Mouse (Mus musculus): ENCODE data around the gene Cbx1.
"Not testable (repeated sequence)": the region's sequence is repeated elsewhere in the genome, so short reads cannot be mapped to it uniquely, and the experiment has no call there.

The Cbx1 gene

GRCm38 (mm10) chr11:96765645-96766044, 23.3 kb upstream of the Cbx1 start:
- Histone ChIP-seq H3K27me3 (ENCODE audit: control insufficient read depth, insufficient read depth, low read length, poor library complexity, severe bottlenecking) (no peaks in the 10 kb centered on the region), H3K36me3 (ENCODE audit: control insufficient read depth, insufficient read depth, low read length, poor library complexity, severe bottlenecking) (peaks cover 14% of the 10 kb centered on the region)
- DNase-seq (ENCODE audit: low read depth, low spot score): peak; percentile 53

DNA sequence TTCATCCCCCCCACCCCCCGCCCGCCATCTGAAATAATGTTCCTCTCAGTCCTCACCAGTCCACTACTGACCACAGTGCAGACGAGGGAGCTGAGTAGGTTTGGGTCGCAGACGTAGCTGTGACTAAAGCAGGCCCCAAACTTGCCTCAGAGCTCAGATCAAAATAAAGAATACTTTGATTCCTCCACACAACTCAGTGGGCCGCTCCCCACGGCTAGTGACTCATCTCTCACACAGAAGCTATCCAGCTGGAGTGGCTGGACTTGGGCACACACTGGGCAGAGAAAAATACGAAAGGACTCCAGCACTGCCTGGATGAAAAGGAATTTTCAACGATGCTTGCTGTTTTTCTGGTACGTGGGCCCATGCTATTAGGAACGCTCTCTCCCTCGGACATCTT, 22.4 kb upstream of the Cbx1 start:
- Histone ChIP-seq H3K36me3 (ENCODE audit: control insufficient read depth, insufficient read depth, low read length, poor library complexity, severe bottlenecking) (peaks cover 18% of the 10 kb centered on the region), H3K27me3 (ENCODE audit: control insufficient read depth, insufficient read depth, low read length, poor library complexity, severe bottlenecking) (no peaks in the 10 kb centered on the region)
- no peak for DNase-seq (ENCODE audit: low read depth, low spot score)

- no peak for DNase-seq (ENCODE audit: low read depth, low spot score)
- Histone ChIP-seq H3K27me3 (ENCODE audit: control insufficient read depth, insufficient read depth, low read length, poor library complexity, severe bottlenecking) (no peaks in the 10 kb centered on the region), H3K36me3 (ENCODE audit: control insufficient read depth, insufficient read depth, low read length, poor library complexity, severe bottlenecking) (peaks cover 18% of the 10 kb centered on the region)
These were observed 21.8 kb upstream of the Cbx1 start for GRCm38 (mm10) chr11:96767096-96767495.

DNA sequence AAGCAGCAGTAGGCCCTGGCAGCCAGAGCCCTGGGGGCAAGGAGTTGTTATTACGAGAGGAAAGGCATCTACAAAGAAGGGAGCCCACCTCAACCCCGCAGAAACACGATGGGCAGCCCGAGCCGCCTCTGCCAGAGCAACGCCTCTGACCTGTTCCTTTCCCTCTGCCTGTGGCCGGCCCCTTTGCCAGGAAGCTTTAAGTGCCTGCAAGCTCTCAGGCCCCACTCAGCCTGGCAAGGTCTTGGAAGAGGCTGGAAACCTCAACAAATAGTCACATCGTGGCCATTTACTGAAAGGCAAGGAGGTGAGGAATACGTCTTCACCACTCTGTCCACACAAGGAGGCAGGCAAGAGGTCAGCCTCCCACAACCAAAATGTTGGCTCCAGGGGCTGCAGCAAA, 20.7 kb upstream of the Cbx1 start:
- Histone ChIP-seq H3K36me3 (ENCODE audit: control insufficient read depth, insufficient read depth, low read length, poor library complexity, severe bottlenecking) (peaks cover 19% of the 10 kb centered on the region), H3K27me3 (ENCODE audit: control insufficient read depth, insufficient read depth, low read length, poor library complexity, severe bottlenecking) (no peaks in the 10 kb centered on the region)
- no peak for DNase-seq (ENCODE audit: low read depth, low spot score)

DNA sequence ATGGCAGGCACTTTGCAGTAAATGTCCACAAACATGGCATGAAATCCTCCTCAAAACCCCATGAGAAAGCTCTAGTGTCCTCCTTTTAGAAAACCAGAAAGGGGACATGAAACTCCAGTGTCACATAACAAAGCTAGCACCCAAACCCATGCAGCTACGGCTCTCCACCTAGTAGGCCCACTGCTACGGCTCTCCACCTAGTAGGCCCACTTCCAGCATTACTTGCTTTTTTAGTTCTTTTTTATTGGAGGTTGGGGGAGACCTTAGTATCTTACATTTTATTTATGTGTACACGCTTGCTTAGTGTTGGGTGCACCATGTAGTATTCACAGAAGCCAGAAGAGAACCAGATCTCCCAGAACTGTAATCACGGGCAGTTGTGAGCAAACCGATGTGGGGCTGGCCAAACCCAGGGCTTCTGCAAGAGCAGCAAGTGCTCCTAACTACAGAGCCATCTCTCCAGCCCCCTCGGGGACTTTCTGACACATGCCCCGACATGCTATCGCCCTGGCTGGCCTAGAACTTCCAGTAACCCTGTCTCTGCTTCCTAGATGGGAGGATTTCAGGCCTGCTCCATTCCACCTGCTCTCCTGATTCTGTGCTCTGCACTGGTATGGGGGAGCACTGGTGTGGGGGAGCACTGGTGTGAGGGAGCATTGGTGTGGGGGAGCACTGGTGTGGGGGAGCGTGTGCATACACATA, 17.5 kb upstream of the Cbx1 start:
- DNase-seq (ENCODE audit: low read depth, low spot score): no peak
- Histone ChIP-seq H3K36me3 (ENCODE audit: control insufficient read depth, insufficient read depth, low read length, poor library complexity, severe bottlenecking) (peaks cover 19% of the 10 kb centered on the region), H3K27me3 (ENCODE audit: control insufficient read depth, insufficient read depth, low read length, poor library complexity, severe bottlenecking) (no peaks in the 10 kb centered on the region)

DNA sequence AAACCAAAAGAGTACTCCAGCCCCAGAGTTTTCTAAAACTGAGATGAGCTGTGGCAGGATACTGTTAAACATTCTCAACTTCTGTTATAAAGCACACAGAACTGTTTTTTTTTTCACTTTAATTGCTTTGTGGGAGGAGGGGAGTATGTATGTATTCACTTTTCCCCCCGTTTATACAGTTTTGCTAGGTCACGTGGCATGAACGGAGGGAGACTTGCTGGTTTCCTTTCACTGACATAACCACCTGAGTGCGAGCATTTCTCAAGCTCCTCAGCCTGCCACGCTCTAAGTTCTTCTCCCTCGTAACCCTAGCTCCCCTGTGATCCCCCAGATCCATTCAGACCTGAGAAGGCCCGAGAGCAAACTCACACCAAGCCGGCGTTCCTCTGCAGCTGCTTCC, 16.5 kb upstream of the Cbx1 start:
- Histone ChIP-seq H3K36me3 (ENCODE audit: control insufficient read depth, insufficient read depth, low read length, poor library complexity, severe bottlenecking) (peaks cover 19% of the 10 kb centered on the region), H3K27me3 (ENCODE audit: control insufficient read depth, insufficient read depth, low read length, poor library complexity, severe bottlenecking) (no peaks in the 10 kb centered on the region)
- no peak for DNase-seq (ENCODE audit: low read depth, low spot score)

GRCm38 (mm10) chr11:96774536-96774935, 14.4 kb upstream of the Cbx1 start:
- Histone ChIP-seq H3K36me3 (ENCODE audit: control insufficient read depth, insufficient read depth, low read length, poor library complexity, severe bottlenecking) (peaks cover 11% of the 10 kb centered on the region), H3K27me3 (ENCODE audit: control insufficient read depth, insufficient read depth, low read length, poor library complexity, severe bottlenecking) (no peaks in the 10 kb centered on the region)
- DNase-seq (ENCODE audit: low read depth, low spot score): peak; percentile 74

- Histone ChIP-seq H3K36me3 (ENCODE audit: control insufficient read depth, insufficient read depth, low read length, poor library complexity, severe bottlenecking) (peaks cover 10% of the 10 kb centered on the region), H3K27me3 (ENCODE audit: control insufficient read depth, insufficient read depth, low read length, poor library complexity, severe bottlenecking) (no peaks in the 10 kb centered on the region)
- DNase-seq (ENCODE audit: low read depth, low spot score): no peak
These were observed 13.9 kb upstream of the Cbx1 start for GRCm38 (mm10) chr11:96775063-96775462.

DNA sequence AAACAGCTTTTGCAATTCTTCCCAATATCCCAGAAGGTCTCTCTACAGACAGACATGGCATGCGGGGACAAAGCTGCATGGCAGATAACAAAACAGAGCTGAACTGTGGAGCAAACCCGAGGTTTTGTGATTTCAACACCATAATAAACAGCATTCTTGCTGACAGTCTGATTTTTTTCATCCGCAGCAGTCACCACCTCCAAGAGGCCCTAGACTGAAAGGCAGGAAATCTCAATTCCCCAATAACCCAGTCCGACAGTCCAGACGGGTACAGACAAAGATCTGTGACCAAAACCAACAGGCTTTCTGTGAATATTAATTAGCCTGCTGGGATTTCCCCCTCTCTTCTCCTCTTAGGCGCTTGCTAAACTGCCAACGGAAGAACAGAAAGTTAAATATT, 13.3 kb upstream of the Cbx1 start:
- peak; percentile 18 for DNase-seq (ENCODE audit: low read depth, low spot score)
- H3K27me3 ChIP-seq (ENCODE audit: control insufficient read depth, insufficient read depth, low read length, poor library complexity, severe bottlenecking): no peaks in the 10 kb centered on the region
- H3K36me3 ChIP-seq (ENCODE audit: control insufficient read depth, insufficient read depth, low read length, poor library complexity, severe bottlenecking): peaks cover 5% of the 10 kb centered on the region; the same call in 1 of the 2 replicates

- no peaks in the 10 kb centered on the region for H3K27me3 ChIP-seq (ENCODE audit: control insufficient read depth, insufficient read depth, low read length, poor library complexity, severe bottlenecking)
- DNase-seq (ENCODE audit: low read depth, low spot score): peak; percentile 41
- peaks cover 3% of the 10 kb centered on the region; the same call in 1 of the 2 replicates for H3K36me3 ChIP-seq (ENCODE audit: control insufficient read depth, insufficient read depth, low read length, poor library complexity, severe bottlenecking)
These were observed 12.9 kb upstream of the Cbx1 start for GRCm38 (mm10) chr11:96776068-96776467.

DNA sequence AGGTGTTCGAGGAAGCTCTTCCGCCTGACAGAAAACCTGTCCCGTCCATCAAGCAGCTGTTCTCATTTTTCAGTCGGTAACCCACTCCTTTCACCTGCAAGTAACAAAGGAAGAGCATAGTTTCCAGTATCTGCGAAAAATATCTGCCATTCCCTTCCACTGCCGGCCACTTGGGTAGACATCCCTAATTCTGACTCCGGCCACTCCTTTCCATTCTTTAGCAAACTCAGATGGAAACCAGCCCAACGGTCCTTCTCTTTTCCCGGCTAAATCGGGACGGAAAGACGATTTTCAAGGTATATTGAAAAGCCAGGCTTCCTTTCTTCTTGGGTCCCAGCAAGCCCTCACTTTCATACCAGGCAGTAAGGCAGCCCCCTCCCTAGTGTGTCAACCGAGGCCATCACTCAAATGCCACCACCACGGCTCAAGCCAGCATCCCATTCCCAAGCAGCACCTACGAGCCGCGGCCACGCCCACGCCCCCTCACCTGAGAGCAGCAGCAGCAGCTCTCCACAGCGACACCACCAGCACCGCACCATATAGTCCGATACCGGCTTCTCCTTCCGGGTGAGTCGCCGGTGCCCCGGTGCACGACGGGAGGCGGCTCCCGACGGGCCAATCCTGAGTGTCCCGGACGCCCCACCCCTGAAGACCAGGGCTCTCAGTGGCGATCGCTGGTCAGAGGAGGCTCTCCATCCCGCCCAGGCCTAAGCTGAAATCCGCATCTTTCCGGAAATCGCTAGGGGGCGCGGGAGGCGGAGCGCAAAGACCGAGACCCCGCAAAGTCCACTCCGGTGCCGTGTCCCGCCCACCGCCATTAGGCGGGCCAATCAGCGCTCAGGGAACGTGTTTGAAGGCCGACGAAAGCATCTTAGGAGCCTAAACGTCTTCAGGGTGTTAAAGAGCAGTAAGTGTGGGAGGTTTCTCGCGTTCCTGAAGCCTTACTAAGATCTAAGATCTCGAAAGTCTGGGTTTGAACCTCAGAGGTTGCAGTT, 11.7 kb upstream of the Cbx1 start, which contains the start of gene Snx11:
Gene Snx11, minus strand, starts transcription at position 592 of the 995 bp plus-strand sequence.
- peak; percentile 99 for DNase-seq (ENCODE audit: low read depth, low spot score)

DNA sequence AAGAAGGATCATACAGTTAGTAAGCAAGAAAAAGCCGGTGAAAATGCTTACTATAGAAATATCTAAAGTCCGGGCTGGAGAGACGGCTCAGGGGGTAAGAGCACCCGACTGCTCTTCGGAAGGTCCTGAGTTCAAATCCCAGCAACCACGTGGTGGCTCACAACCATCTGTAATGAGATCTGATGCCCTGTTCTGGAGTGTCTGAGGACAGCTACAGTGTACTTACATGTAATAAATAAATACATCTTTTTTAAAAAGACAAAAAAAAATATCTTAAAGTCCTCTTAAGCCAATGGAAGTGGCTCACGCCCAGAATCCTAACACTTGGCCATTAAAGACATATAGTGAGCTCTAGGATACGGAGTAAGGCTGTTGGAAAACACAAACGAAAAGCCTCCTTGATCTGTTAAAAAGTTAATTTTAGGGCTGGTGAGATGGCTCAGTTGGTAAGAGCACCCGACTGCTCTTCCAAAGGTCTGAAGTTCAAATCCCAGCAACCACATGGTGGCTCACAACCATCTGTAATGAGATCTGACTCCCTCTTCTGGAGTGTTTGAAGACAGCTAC, 10.8 kb upstream of the Cbx1 start:
- H3K27me3 ChIP-seq (ENCODE audit: control insufficient read depth, insufficient read depth, low read length, poor library complexity, severe bottlenecking); DNase-seq (ENCODE audit: low read depth, low spot score); H3K36me3 ChIP-seq (ENCODE audit: control insufficient read depth, insufficient read depth, low read length, poor library complexity, severe bottlenecking): not testable (repeated sequence)

More for the DNA sequence above, 11.7 kb upstream of the Cbx1 start, which contains the start of gene Snx11:
- Histone ChIP-seq H3K27me3 (ENCODE audit: control insufficient read depth, insufficient read depth, low read length, poor library complexity, severe bottlenecking) (no peaks in the 10 kb centered on the region), H3K36me3 (ENCODE audit: control insufficient read depth, insufficient read depth, low read length, poor library complexity, severe bottlenecking) (peaks cover 2% of the 10 kb centered on the region; the same call in 1 of the 2 replicates)

DNA sequence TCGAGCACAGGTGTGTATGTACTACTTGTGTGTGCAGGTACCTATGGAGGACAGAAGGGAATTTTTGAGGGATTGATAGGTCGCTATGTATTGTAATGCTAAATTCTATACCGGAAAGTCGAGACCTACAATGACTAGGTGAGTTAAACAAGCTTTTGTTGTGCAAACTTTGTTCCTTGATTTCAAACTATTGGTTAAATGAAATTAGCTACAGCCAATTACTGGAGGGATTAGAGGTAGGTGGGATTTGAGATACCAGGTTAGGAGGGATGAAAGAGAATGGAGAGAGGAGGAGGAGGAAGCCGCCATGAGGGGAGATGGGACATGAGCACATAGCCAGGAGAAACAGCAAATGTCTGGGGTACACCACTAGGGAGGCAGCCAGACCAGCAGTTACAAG, 8.6 kb upstream of the Cbx1 start:
- DNase-seq (ENCODE audit: low read depth, low spot score): no peak
- Histone ChIP-seq H3K27me3 (ENCODE audit: control insufficient read depth, insufficient read depth, low read length, poor library complexity, severe bottlenecking) (no peaks in the 10 kb centered on the region), H3K36me3 (ENCODE audit: control insufficient read depth, insufficient read depth, low read length, poor library complexity, severe bottlenecking) (no peaks in the 10 kb centered on the region)

DNA sequence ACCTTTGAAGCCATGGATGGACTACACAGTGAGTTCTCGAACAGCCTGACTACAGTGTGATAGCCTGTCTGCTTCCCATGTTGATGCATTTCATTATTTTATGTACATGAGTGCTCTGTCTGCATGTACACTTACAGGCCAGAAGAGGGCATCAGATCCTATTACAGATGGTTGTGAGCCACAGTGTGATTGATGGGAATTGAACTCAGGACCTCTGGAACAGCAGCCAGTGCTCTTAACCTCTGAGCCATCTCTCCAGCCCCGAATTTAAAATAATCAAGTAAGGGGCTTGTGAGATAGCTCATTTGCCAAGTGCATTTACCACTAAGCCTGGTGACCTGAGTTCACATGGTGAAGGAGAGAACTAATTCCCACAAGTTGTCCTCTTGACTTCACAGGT, 7.5 kb upstream of the Cbx1 start:
- H3K27me3 ChIP-seq (ENCODE audit: control insufficient read depth, insufficient read depth, low read length, poor library complexity, severe bottlenecking): no peaks in the 10 kb centered on the region
- DNase-seq (ENCODE audit: low read depth, low spot score): peak; percentile 40
- no peaks in the 10 kb centered on the region for H3K36me3 ChIP-seq (ENCODE audit: control insufficient read depth, insufficient read depth, low read length, poor library complexity, severe bottlenecking)

GRCm38 (mm10) chr11:96784847-96785246, 4.1 kb upstream of the Cbx1 start:
- not testable (repeated sequence) for H3K27me3 ChIP-seq (ENCODE audit: control insufficient read depth, insufficient read depth, low read length, poor library complexity, severe bottlenecking); H3K36me3 ChIP-seq (ENCODE audit: control insufficient read depth, insufficient read depth, low read length, poor library complexity, severe bottlenecking)
- DNase-seq (ENCODE audit: low read depth, low spot score): peak; percentile 83

Measured in splenic B cell, adult 2 months (primary cell).